Mouse (Mus musculus): ENCODE measurements around the gene Anxa5. TPM values are rescaled to one million over a fixed set of nuclear protein-coding genes. Genes with fewer than 3 reads are reported as not detected.
A peak's percentile ranks its signal among the peaks of the same experiment; 100 is the strongest.

Gene Anxa5
- polyA plus RNA-seq, 1 experiment from 2014 or later, result 323 TPM

DNA sequence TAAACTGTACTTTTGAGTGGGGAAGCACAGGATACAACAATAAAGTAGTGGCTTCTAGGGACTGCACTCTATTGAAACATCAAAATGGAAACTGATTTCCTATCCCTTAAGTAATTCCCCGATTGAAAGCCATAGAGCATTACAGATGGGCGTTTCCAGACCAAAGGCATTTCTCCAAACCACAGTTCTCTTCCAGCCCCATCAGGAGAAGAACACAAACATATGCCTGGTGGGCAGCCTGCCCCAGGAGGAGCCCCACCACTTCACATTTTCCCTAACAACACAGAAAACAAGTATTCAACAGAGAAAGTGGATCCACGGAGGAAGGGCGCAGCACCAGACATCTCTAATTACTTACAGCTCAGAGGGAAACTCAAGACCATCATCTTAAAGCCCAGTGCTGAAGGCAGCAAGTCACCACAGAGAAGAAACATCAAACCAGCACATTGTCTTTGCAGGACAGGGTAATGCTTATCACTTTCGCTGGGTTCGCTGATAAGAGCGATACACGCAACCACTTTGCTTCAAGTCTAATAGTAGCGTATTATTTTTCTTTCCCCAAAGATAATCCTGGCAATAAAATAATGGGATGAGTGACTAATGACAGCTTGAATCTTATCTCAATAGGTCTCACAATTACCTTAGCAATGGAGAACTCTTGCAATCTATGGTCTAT lies 17.2 kb upstream of the Anxa5 start:
- Histone ChIP-seq H3K9ac (ENCODE audit: low read length) (no peak overlapping the region), H3K4me2 (ENCODE audit: low read depth, low read length) (no peak overlapping the region), H3K4me1 (ENCODE audit: control insufficient read depth, insufficient read depth, low read length) (peaks cover 4% of the 10 kb centered on the region; the same call in 1 of the 2 replicates), H3K4me3 (replicated peaks; ENCODE audit: low read length) (no peak overlapping the region), H3K27ac (ENCODE audit: low read length) (no peak overlapping the region), H3K9me3 (replicated peaks; ENCODE audit: control insufficient read depth, low read length) (no peaks in the 10 kb centered on the region), H3K36me3 (ENCODE audit: control insufficient read depth, insufficient read depth, low read length) (no peaks in the 10 kb centered on the region), H3K27me3 (ENCODE audit: control insufficient read depth, insufficient read depth, low read length) (no peaks in the 10 kb centered on the region; the same call in 1 of the 2 replicates)
- ATAC-seq (ENCODE audit: insufficient read depth, low FRiP score), result no peak
- WGBS, result 74% methylated on average over 9 of the region's 9 CpGs

DNA sequence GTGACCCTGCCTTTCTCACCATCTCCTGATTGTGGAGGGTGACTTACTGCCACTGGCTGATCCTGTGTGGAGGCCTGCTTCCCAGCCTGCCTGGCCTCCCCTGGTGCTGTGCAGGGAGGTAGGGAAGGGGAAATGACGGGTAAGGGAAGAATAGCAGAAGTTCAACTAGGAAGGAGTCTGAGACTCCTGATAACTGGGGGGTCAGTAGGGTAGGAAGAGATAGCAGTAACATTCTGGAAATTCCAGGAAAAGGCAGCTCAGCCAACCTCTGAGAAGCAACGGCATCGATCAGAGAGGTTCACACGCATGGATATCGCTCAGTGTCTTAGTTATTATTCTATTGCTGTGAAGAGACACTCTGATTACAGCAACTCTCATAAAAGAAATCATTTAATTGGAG lies 15.8 kb upstream of the Anxa5 start:
- no peak for ATAC-seq (ENCODE audit: insufficient read depth, low FRiP score)
- 88% methylated on average over 5 of the region's 5 CpGs for WGBS
- H3K36me3 ChIP-seq (ENCODE audit: control insufficient read depth, insufficient read depth, low read length), result no peaks in the 10 kb centered on the region

DNA sequence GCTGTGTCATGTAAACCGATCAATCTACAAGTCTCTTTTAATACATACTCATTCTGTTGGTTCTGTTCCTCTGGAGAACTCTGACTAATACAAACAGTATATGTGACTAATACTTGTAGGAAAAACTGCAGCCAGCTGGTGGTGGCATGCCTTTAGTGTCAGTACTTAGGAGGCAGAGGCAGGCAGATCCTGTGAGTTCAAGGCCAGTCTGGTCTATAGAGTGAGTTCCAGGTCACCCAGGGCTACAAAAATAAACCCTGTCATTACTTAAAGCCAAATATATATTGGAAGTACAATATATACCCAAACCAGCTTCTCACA lies 13.9 kb upstream of the Anxa5 start:
- no peak overlapping the region for H3K27ac ChIP-seq (ENCODE audit: low read length)
- H3K4me2 ChIP-seq (ENCODE audit: low read depth, low read length), result no peak overlapping the region
- H3K9ac ChIP-seq (ENCODE audit: low read length), result no peak overlapping the region
- no peaks in the 10 kb centered on the region for H3K27me3 ChIP-seq (ENCODE audit: control insufficient read depth, insufficient read depth, low read length)
- H3K4me3 ChIP-seq (replicated peaks; ENCODE audit: low read length), result no peak overlapping the region
- no peaks in the 10 kb centered on the region for H3K9me3 ChIP-seq (replicated peaks; ENCODE audit: control insufficient read depth, low read length)
- no peaks in the 10 kb centered on the region for H3K4me1 ChIP-seq (ENCODE audit: control insufficient read depth, insufficient read depth, low read length)
- 84% methylated on average over 1 of the region's 1 CpGs for WGBS
- H3K36me3 ChIP-seq (ENCODE audit: control insufficient read depth, insufficient read depth, low read length), result no peaks in the 10 kb centered on the region
- no peak for ATAC-seq (ENCODE audit: insufficient read depth, low FRiP score)

More for the DNA sequence above, 15.8 kb upstream of the Anxa5 start:
- Histone ChIP-seq H3K27ac (ENCODE audit: low read length) (no peak overlapping the region), H3K4me1 (ENCODE audit: control insufficient read depth, insufficient read depth, low read length) (peaks cover 2% of the 10 kb centered on the region; the same call in 1 of the 2 replicates), H3K27me3 (ENCODE audit: control insufficient read depth, insufficient read depth, low read length) (no peaks in the 10 kb centered on the region), H3K4me2 (ENCODE audit: low read depth, low read length) (no peak overlapping the region), H3K9me3 (replicated peaks; ENCODE audit: control insufficient read depth, low read length) (no peaks in the 10 kb centered on the region), H3K9ac (ENCODE audit: low read length) (no peak overlapping the region), H3K4me3 (replicated peaks; ENCODE audit: low read length) (no peak overlapping the region)

DNA sequence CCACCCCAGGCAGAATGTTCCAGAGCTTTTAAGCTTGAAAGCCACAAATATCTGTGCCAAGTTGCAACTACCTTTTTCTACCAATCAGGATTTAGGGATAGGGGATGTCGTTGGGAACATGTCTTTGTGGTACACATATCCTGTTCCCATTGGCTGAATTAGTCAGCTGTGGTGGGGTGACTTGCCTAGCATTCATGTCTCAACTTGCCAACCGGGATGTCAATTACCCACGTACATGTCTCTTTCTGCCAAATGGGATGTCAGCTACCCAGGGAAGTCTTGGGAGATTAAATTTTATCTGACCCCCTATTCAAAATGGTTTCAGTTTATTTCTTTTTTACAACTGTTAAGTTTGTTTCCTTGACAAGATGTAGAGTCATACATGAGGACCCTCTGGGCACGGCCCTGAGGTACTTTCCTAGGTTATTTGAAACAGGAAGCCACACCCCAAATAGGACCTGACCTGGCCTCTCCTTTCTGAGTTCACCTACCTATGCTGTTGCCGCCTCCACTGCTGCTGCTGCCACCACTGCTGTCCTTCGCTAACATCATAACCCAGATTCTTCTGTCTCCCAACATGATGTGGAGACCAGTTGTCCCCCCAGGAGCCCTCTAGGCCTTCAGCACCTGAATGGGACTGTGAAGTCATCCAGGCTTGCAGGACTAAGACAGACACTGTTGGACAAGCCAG lies 13.3 kb upstream of the Anxa5 start:
- WGBS, result 78% methylated on average over 6 of the region's 6 CpGs
- H3K9ac ChIP-seq (ENCODE audit: low read length), result no peak overlapping the region
- ATAC-seq (ENCODE audit: insufficient read depth, low FRiP score), result no peak
- H3K4me1 ChIP-seq (ENCODE audit: control insufficient read depth, insufficient read depth, low read length), result no peaks in the 10 kb centered on the region
- H3K4me2 ChIP-seq (ENCODE audit: low read depth, low read length), result no peak overlapping the region
- no peaks in the 10 kb centered on the region for H3K27me3 ChIP-seq (ENCODE audit: control insufficient read depth, insufficient read depth, low read length)
- H3K9me3 ChIP-seq (replicated peaks; ENCODE audit: control insufficient read depth, low read length), result no peaks in the 10 kb centered on the region
- no peak overlapping the region for H3K27ac ChIP-seq (ENCODE audit: low read length)
- no peaks in the 10 kb centered on the region for H3K36me3 ChIP-seq (ENCODE audit: control insufficient read depth, insufficient read depth, low read length)
- no peak overlapping the region for H3K4me3 ChIP-seq (replicated peaks; ENCODE audit: low read length)

DNA sequence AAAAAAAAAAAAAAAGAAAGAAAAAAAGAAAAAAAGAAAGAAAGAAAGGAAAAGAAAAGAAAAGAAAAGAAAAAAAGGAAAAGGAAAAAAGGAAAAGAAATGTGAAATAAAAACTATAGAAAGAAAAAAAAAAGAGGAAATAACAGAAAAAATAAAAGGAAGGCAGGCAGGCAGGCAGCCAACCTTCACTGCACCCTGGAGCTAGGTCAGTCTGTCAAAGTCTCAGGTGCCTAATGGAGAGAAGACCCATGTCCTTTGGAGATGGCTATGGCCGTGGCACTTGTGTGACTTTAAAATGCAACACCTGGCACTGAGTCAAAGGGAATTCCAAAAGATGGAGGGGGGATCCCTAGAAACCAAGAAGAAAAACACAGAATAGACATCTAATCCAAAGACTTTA lies 12.7 kb upstream of the Anxa5 start:
- ATAC-seq (ENCODE audit: insufficient read depth, low FRiP score), result no peak
- Histone ChIP-seq H3K4me1 (ENCODE audit: control insufficient read depth, insufficient read depth, low read length) (no peaks in the 10 kb centered on the region), H3K27ac (ENCODE audit: low read length) (no peak overlapping the region), H3K27me3 (ENCODE audit: control insufficient read depth, insufficient read depth, low read length) (no peaks in the 10 kb centered on the region), H3K9me3 (replicated peaks; ENCODE audit: control insufficient read depth, low read length) (no peaks in the 10 kb centered on the region), H3K4me2 (ENCODE audit: low read depth, low read length) (no peak overlapping the region), H3K4me3 (replicated peaks; ENCODE audit: low read length) (no peak overlapping the region), H3K9ac (ENCODE audit: low read length) (no peak overlapping the region), H3K36me3 (ENCODE audit: control insufficient read depth, insufficient read depth, low read length) (no peaks in the 10 kb centered on the region)
- 62% methylated on average over 1 of the region's 1 CpGs for WGBS

DNA sequence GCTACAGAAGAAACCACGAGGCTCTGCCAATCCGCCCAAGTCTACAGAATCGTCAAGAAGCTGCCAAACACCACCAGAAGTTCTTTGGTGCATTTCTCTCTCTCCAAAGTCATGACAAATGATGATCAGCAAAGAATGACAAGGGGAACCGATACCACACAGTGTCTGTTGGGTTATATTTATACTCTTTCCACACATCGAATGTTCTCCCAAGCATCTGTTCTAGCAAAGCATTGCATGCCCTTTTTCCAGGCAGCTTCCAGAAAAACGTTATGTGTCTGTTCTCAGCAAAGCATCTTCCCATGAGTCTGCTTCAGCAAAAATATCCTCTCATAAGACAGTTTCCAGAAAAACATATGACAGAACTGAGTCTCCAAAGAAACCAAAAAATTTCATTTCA lies 11.2 kb upstream of the Anxa5 start:
- no peak overlapping the region for H3K4me2 ChIP-seq (ENCODE audit: low read depth, low read length)
- no peaks in the 10 kb centered on the region for H3K9me3 ChIP-seq (replicated peaks; ENCODE audit: control insufficient read depth, low read length)
- H3K4me3 ChIP-seq (replicated peaks; ENCODE audit: low read length), result no peak overlapping the region
- no peak overlapping the region for H3K9ac ChIP-seq (ENCODE audit: low read length)
- H3K4me1 ChIP-seq (ENCODE audit: control insufficient read depth, insufficient read depth, low read length), result 0 out of 2 replicates have a peak, but pooled peaks cover 7% of the 10 kb centered on the region
- no peaks in the 10 kb centered on the region for H3K36me3 ChIP-seq (ENCODE audit: control insufficient read depth, insufficient read depth, low read length)
- H3K27ac ChIP-seq (ENCODE audit: low read length), result no peak overlapping the region
- no peak for ATAC-seq (ENCODE audit: insufficient read depth, low FRiP score)
- WGBS, result 78% methylated on average over 6 of the region's 6 CpGs
- no peaks in the 10 kb centered on the region for H3K27me3 ChIP-seq (ENCODE audit: control insufficient read depth, insufficient read depth, low read length)

DNA sequence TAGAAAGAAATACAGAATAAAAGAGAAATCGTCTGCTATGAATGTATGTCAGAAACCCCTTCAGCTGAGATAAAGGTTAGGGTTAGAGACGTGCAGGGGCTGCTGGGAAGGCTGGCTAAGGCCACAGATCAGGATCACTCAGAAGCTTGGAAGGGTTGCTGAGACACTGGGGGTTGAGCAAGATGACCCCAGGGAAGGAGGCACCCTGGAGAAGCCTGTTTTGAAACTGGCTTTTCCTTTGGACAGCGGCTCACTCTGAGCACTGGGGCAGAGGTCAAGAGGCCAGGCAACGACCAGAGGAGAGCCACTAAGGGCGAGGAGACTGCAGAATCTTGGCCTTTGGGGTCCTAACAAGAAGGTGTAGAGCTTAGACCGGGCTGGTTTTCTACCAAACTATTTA lies 10.5 kb upstream of the Anxa5 start:
- H3K4me1 ChIP-seq (ENCODE audit: control insufficient read depth, insufficient read depth, low read length), result 0 out of 2 replicates have a peak, but pooled peaks cover 11% of the 10 kb centered on the region
- no peak overlapping the region for H3K9ac ChIP-seq (ENCODE audit: low read length)
- 47% methylated on average over 6 of the region's 6 CpGs for WGBS

DNA sequence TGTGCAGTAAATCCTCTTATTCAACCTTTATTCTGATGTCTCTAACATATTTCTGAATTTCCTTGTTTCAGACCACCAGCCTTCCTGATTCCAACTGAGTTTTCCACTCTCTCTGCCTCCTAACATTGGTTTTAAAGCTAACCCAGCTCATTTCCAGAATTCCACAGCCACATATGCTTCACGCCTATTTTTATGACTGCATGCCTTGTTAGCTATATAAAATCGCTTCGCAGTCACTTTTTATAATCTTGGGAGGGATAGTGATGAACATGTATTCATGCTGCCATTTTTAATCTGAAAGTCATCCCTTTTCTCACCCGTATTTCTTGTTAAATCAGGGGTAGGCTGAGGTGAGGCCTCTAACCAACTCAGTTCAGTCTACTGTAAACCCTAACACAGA lies 8.6 kb upstream of the Anxa5 start:
- Histone ChIP-seq H3K9me3 (replicated peaks; ENCODE audit: control insufficient read depth, low read length) (no peaks in the 10 kb centered on the region), H3K9ac (ENCODE audit: low read length) (no peak overlapping the region), H3K4me1 (ENCODE audit: control insufficient read depth, insufficient read depth, low read length) (0 out of 2 replicates have a peak, but pooled peaks cover 11% of the 10 kb centered on the region), H3K27me3 (ENCODE audit: control insufficient read depth, insufficient read depth, low read length) (no peaks in the 10 kb centered on the region), H3K4me2 (ENCODE audit: low read depth, low read length) (no peak overlapping the region), H3K4me3 (replicated peaks; ENCODE audit: low read length) (no peak overlapping the region), H3K27ac (ENCODE audit: low read length) (no peak overlapping the region), H3K36me3 (ENCODE audit: control insufficient read depth, insufficient read depth, low read length) (no peaks in the 10 kb centered on the region)
- 89% methylated on average over 4 of the region's 4 CpGs for WGBS
- no peak for ATAC-seq (ENCODE audit: insufficient read depth, low FRiP score)

More for the DNA sequence above, 10.5 kb upstream of the Anxa5 start:
- ATAC-seq (ENCODE audit: insufficient read depth, low FRiP score), result no peak
- Histone ChIP-seq H3K27ac (ENCODE audit: low read length) (no peak overlapping the region), H3K9me3 (replicated peaks; ENCODE audit: control insufficient read depth, low read length) (no peaks in the 10 kb centered on the region), H3K4me2 (ENCODE audit: low read depth, low read length) (no peak overlapping the region), H3K27me3 (ENCODE audit: control insufficient read depth, insufficient read depth, low read length) (no peaks in the 10 kb centered on the region), H3K36me3 (ENCODE audit: control insufficient read depth, insufficient read depth, low read length) (no peaks in the 10 kb centered on the region), H3K4me3 (replicated peaks; ENCODE audit: low read length) (no peak overlapping the region)

DNA sequence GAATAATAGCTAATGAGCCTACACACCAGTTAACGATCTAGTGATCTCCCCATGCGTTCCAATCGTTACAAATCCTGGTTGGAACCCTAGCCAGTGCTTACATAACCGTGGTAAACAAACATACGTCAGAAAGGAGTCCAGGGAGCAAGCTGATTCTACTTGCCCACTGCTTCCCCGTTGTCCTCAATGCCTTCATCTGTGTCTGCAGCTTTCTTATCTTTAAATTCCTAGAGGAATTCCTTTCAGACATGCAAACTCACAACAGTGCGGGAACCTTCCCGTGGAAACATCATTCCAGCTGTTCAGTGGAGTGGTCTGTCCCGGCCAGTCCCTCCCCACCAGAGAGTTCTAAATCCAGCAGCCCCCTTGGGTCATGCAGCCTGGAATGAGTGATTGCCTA lies 7.2 kb upstream of the Anxa5 start:
- Histone ChIP-seq H3K4me3 (replicated peaks; ENCODE audit: low read length) (peak overlapping the region; percentile 14), H3K27me3 (ENCODE audit: control insufficient read depth, insufficient read depth, low read length) (no peaks in the 10 kb centered on the region), H3K9ac (ENCODE audit: low read length) (peak overlapping the region; percentile 7; the same call in 1 of the 2 replicates), H3K4me1 (ENCODE audit: control insufficient read depth, insufficient read depth, low read length) (0 out of 2 replicates have a peak, but pooled peaks cover 11% of the 10 kb centered on the region), H3K36me3 (ENCODE audit: control insufficient read depth, insufficient read depth, low read length) (no peaks in the 10 kb centered on the region), H3K4me2 (ENCODE audit: low read depth, low read length) (peak overlapping the region; percentile 39), H3K9me3 (replicated peaks; ENCODE audit: control insufficient read depth, low read length) (no peaks in the 10 kb centered on the region), H3K27ac (ENCODE audit: low read length) (0 out of 2 replicates have a peak overlapping the region, but pooled peaks have one; percentile 17)
- peak; percentile 37; the same call in 1 of the 2 replicates for ATAC-seq (ENCODE audit: insufficient read depth, low FRiP score)
- WGBS, result 15% methylated on average over 9 of the region's 9 CpGs

Data from stomach, embryonic 16.5 days (tissue).